ENCODE assay signal across 23 mouse cellular contexts in genomic region chr6:30272911-30273310, GRCm38 (mm10). TPM values are rescaled to one million over a fixed set of nuclear protein-coding genes. Genes with fewer than 3 reads are reported as not detected.
DNase-seq lines count a peak whose midpoint lies in the region; ATAC-seq and TF ChIP-seq lines count a peak whose summit lies in the region.
"Had no signal": no experiment of that assay in that cellular context is flagged by ENCODE, and none has a peak within 500 bp of the region (broad histone marks: within the 10 kb centered on the region; RNA-seq: fewer than 3 reads in every experiment).

No protein-coding gene starts in this region.

- H3K27me3 ChIP-seq in hindbrain, embryonic 10.5 days (ENCODE audit: insufficient read depth, poor library complexity, severe bottlenecking): no peaks in the 10 kb centered on the region
- H3K27me3 ChIP-seq in hindbrain, embryonic 16.5 days (replicated peaks; ENCODE audit: control insufficient read depth, insufficient read depth, low read length): no peaks in the 10 kb centered on the region
- H3K27me3 ChIP-seq: embryonic facial prominence, embryonic 13.5 days; hindbrain, embryonic 15.5 days; liver, embryonic 12.5 days; neural tube, embryonic 12.5 days; stomach, embryonic 15.5 days had no signal

- ATAC-seq in hindbrain, embryonic 16.5 days: no peak
- ATAC-seq: liver, embryonic 12.5 days had no signal

- WGBS in hindbrain, embryonic 10.5 days: 21% methylated on average over 3 of the region's 3 CpGs
- WGBS in hindbrain, embryonic 16.5 days: 10% methylated on average over 3 of the region's 3 CpGs

- no peak overlapping the region for H3K4me2 ChIP-seq in hindbrain, embryonic 16.5 days (ENCODE audit: low read length)
- H3K4me2 ChIP-seq: embryonic facial prominence, embryonic 13.5 days; hindbrain, embryonic 15.5 days; liver, embryonic 12.5 days; lung, embryonic 14.5 days; neural tube, embryonic 12.5 days; stomach, embryonic 15.5 days had no signal

- H3K9ac ChIP-seq in hindbrain, embryonic 16.5 days (ENCODE audit: low read depth, low read length): no peak overlapping the region
- H3K9ac ChIP-seq: embryonic facial prominence, embryonic 13.5 days; hindbrain, embryonic 15.5 days; liver, embryonic 12.5 days; lung, embryonic 14.5 days; neural tube, embryonic 12.5 days; stomach, embryonic 15.5 days had no signal

- peaks cover 20% of the 10 kb centered on the region for H3K4me1 ChIP-seq in hindbrain, embryonic 10.5 days (replicated peaks)
- peaks cover 3% of the 10 kb centered on the region; the same call in 1 of the 2 replicates for H3K4me1 ChIP-seq in hindbrain, embryonic 16.5 days (ENCODE audit: control insufficient read depth, insufficient read depth, low read depth, low read length)
- H3K4me1 ChIP-seq: limb, embryonic 10.5 days; stomach, embryonic 15.5 days had no signal

- intact Hi-C loops in gastrocnemius, adult 2 months (cut with DNase I): no loop called here

- H3K9me3 ChIP-seq in hindbrain, embryonic 10.5 days: no peaks in the 10 kb centered on the region
- H3K9me3 ChIP-seq in hindbrain, embryonic 16.5 days (ENCODE audit: control insufficient read depth, low read length): no peaks in the 10 kb centered on the region
- H3K9me3 ChIP-seq: embryonic facial prominence, embryonic 13.5 days; G1E; hindbrain, embryonic 15.5 days; limb, embryonic 10.5 days; liver, embryonic 12.5 days; neural tube, embryonic 12.5 days; stomach, embryonic 15.5 days had no signal

- no peak for TF ChIP-seq CTCF in gastrocnemius, adult 2 months (IDR thresholded peaks at IDR 0.05)
- no peak for TF ChIP-seq CTCF in brain, embryonic 14.5 days (IDR thresholded peaks at IDR 0.05; ENCODE audit: borderline replicate concordance, extremely low read depth, insufficient read depth, insufficient read length)

- H3K27ac ChIP-seq in gastrocnemius, adult 2 months: peak overlapping the region; percentile 59
- H3K27ac ChIP-seq in hindbrain, embryonic 10.5 days: 0 out of 2 replicates have a peak overlapping the region, but pooled peaks have one; percentile 16
- H3K27ac ChIP-seq in hindbrain, embryonic 16.5 days (ENCODE audit: low read depth, low read length): no peak overlapping the region
- H3K27ac ChIP-seq: embryonic facial prominence, embryonic 13.5 days; hindbrain, embryonic 15.5 days; layer of hippocampus, adult 2 months; limb, embryonic 10.5 days; liver, embryonic 12.5 days; neural tube, embryonic 12.5 days; stomach, embryonic 15.5 days had no signal

- no peak for DNase-seq in gastrocnemius, adult 2 months
- no peak for DNase-seq in gastrocnemius, postnatal 4 days (ENCODE audit: low spot score in 2 of 2)
- DNase-seq in hindbrain, embryonic 10.5 days (ENCODE audit: low spot score): peak; percentile 4
- DNase-seq in ES-CJ7 (ENCODE audit: low read depth, low spot score): peak; percentile 68
- peak; percentile 10 for DNase-seq in brain, embryonic 14.5 days (ENCODE audit: low read depth)
- no peak for DNase-seq in kidney, adult 8-10 months
- DNase-seq: adrenal gland, adult 8-10 months; B cell, adult 2 months; cerebellum, adult 18-20 months; kidney, adult 11 months; kidney, postnatal 10 days; lung, embryonic 14.5 days; right cerebral cortex, postnatal 14 days; thymus, adult 2 months had no signal

- no peak for TF ChIP-seq POLR2A in brain, embryonic 14.5 days (IDR thresholded peaks at IDR 0.05; ENCODE audit: borderline replicate concordance, extremely low read depth, insufficient read depth, insufficient read length, poor library complexity, severe bottlenecking)

- H3K36me3 ChIP-seq in hindbrain, embryonic 10.5 days: peaks cover 56% of the 10 kb centered on the region
- peaks cover 6% of the 10 kb centered on the region for H3K36me3 ChIP-seq in hindbrain, embryonic 16.5 days (ENCODE audit: control insufficient read depth, insufficient read depth, low read length)

- H3K4me3 ChIP-seq in gastrocnemius, adult 2 months: no peak overlapping the region
- H3K4me3 ChIP-seq in hindbrain, embryonic 10.5 days: no peak overlapping the region
- H3K4me3 ChIP-seq in hindbrain, embryonic 16.5 days (ENCODE audit: low read length): no peak overlapping the region
- H3K4me3 ChIP-seq: embryonic facial prominence, embryonic 13.5 days; hindbrain, embryonic 15.5 days; layer of hippocampus, adult 2 months; limb, embryonic 10.5 days; liver, embryonic 12.5 days; neural tube, embryonic 12.5 days; stomach, embryonic 15.5 days had no signal

RNA-seq across cellular contexts. Expression of gene Ube2h, which starts 31.4 kb away (rescaled TPM):
- total RNA-seq in gastrocnemius, adult 2 months (2021): 10 to 100 TPM; 39.6 to 81.2 TPM
- total RNA-seq in gastrocnemius, postnatal 4 days (2021): 100 to 1,000 TPM in 1 of 2 experiments, 10 to 100 TPM in 1; 82.2 to 103 TPM
- 29.6 and 34.2 TPM in 2 replicates for polyA plus RNA-seq in hindbrain, embryonic 10.5 days (2016; fragmentation: Nextera tagmentation; extraction: Ambion mirVana)
- 53.1 and 55.6 TPM in 2 replicates for polyA plus RNA-seq in hindbrain, embryonic 16.5 days (2015; fragmentation: Nextera tagmentation; extraction: Ambion mirVana)
- 61.3 and 77.8 TPM in 2 replicates for polyA plus RNA-seq in brain, embryonic 14.5 days (2012; rRNA removed)

Comparison
In these comparisons a context has a peak if more than half of its experiments do, and no peak if none do; other contexts are left out.
1. DNase-seq: peak in hindbrain, embryonic 10.5 days (single experiment), ES-CJ7 (single experiment) and brain, embryonic 14.5 days (single experiment); none in gastrocnemius, adult 2 months (single experiment), gastrocnemius, postnatal 4 days (0 of 2) and kidney, adult 8-10 months (0 of 2).